Mouse (Mus musculus): ENCODE data around the gene Cmtm8.
A peak's percentile ranks its signal among the peaks of the same experiment; 100 is the strongest.

Gene Cmtm8

GRCm38 (mm10) chr9:114844017-114844662 is at the start of gene Cmtm8:
Gene Cmtm8, minus strand, starts transcription at chr9:114844156.
- DNase-seq (ENCODE audit: low spot score) = peak; percentile 59

- DNase-seq (ENCODE audit: low spot score) = no peak
These were observed 49.0 kb upstream of the Cmtm8 start for GRCm38 (mm10) chr9:114892974-114893373.

GRCm38 (mm10) chr9:114890377-114890776 is 46.4 kb upstream of the Cmtm8 start:
- DNase-seq (ENCODE audit: low spot score) = no peak

- no peak for DNase-seq (ENCODE audit: low spot score)
These were observed 45.0 kb upstream of the Cmtm8 start for GRCm38 (mm10) chr9:114888856-114889407.

GRCm38 (mm10) chr9:114887699-114888098 is 43.7 kb upstream of the Cmtm8 start:
- DNase-seq (ENCODE audit: low spot score) = no peak

- DNase-seq (ENCODE audit: low spot score) = no peak
These were observed 42.2 kb upstream of the Cmtm8 start for GRCm38 (mm10) chr9:114885991-114886662.

GRCm38 (mm10) chr9:114885564-114885963 is 41.6 kb upstream of the Cmtm8 start:
- DNase-seq (ENCODE audit: low spot score) = no peak

- DNase-seq (ENCODE audit: low spot score) = no peak
These were observed 38.0 kb upstream of the Cmtm8 start for GRCm38 (mm10) chr9:114881977-114882376.

GRCm38 (mm10) chr9:114855327-114855726 is 11.4 kb upstream of the Cmtm8 start:
- peak; percentile 11 for DNase-seq (ENCODE audit: low spot score)

GRCm38 (mm10) chr9:114854686-114855085 is 10.7 kb upstream of the Cmtm8 start:
- DNase-seq (ENCODE audit: low spot score) = no peak

- no peak for DNase-seq (ENCODE audit: low spot score)
These were observed 9.4 kb upstream of the Cmtm8 start for GRCm38 (mm10) chr9:114853336-114853735.

- DNase-seq (ENCODE audit: low spot score) = no peak
These were observed 7.6 kb upstream of the Cmtm8 start for GRCm38 (mm10) chr9:114851419-114852190.

GRCm38 (mm10) chr9:114843634-114844016 is 331 bp downstream of the Cmtm8 start:
- DNase-seq (ENCODE audit: low spot score) = no peak

- DNase-seq (ENCODE audit: low spot score) = no peak
These were observed 1.1 kb downstream of the Cmtm8 start for GRCm38 (mm10) chr9:114842886-114843285.

GRCm38 (mm10) chr9:114842269-114842668 is 1.7 kb downstream of the Cmtm8 start:
- DNase-seq (ENCODE audit: low spot score) = no peak

GRCm38 (mm10) chr9:114838870-114839269 is 5.1 kb downstream of the Cmtm8 start:
- DNase-seq (ENCODE audit: low spot score) = no peak

- no peak for DNase-seq (ENCODE audit: low spot score)
These were observed 12.4 kb downstream of the Cmtm8 start for GRCm38 (mm10) chr9:114831527-114831926.

GRCm38 (mm10) chr9:114830351-114830750 is 13.6 kb downstream of the Cmtm8 start:
- DNase-seq (ENCODE audit: low spot score) = no peak

- DNase-seq (ENCODE audit: low spot score) = no peak
These were observed 14.3 kb downstream of the Cmtm8 start for GRCm38 (mm10) chr9:114829669-114830068.

GRCm38 (mm10) chr9:114828377-114828776 is 15.6 kb downstream of the Cmtm8 start:
- no peak for DNase-seq (ENCODE audit: low spot score)

GRCm38 (mm10) chr9:114827242-114827852 is 16.6 kb downstream of the Cmtm8 start:
- no peak for DNase-seq (ENCODE audit: low spot score)

- DNase-seq (ENCODE audit: low spot score) = no peak
These were observed 19.8 kb downstream of the Cmtm8 start for GRCm38 (mm10) chr9:114824166-114824565.
